In genomic region chr2:6569040-6569542, GRCm38 (mm10) we compare ENCODE assay signal across 30 mouse cellular contexts.
A peak's percentile ranks its signal among the peaks of the same experiment; 100 is the strongest.
DNase-seq lines count a peak whose midpoint lies in the region; ATAC-seq lines count a peak whose summit lies in the region.
"Had no signal": no experiment of that assay in that cellular context is flagged by ENCODE, and none has a peak within 500 bp of the region (broad histone marks: within the 10 kb centered on the region; RNA-seq: fewer than 3 reads in every experiment).

No protein-coding gene starts in this region.

- H3K4me1 ChIP-seq in midbrain, embryonic 11.5 days (ENCODE audit: control insufficient read depth, insufficient read depth, low read length) = no peaks in the 10 kb centered on the region
- H3K4me1 ChIP-seq in midbrain, embryonic 10.5 days = peaks cover 5% of the 10 kb centered on the region; the same call in 1 of the 2 replicates
- H3K4me1 ChIP-seq: embryonic facial prominence, embryonic 13.5 days; limb, embryonic 15.5 days; liver, embryonic 13.5 days; lung, embryonic 15.5 days; midbrain, embryonic 15.5 days; neural tube, embryonic 12.5 days had no signal

- H3K27ac ChIP-seq in midbrain, embryonic 11.5 days (ENCODE audit: low read depth, low read length) = no peak overlapping the region
- H3K27ac ChIP-seq in midbrain, embryonic 10.5 days (replicated peaks) = no peak overlapping the region
- H3K27ac ChIP-seq: embryonic facial prominence, embryonic 13.5 days; forebrain, embryonic 13.5 days; heart, adult 2 months; heart, embryonic 13.5 days; hindbrain, embryonic 14.5 days; limb, embryonic 15.5 days; liver, embryonic 13.5 days; lung, embryonic 15.5 days; midbrain, embryonic 15.5 days; neural tube, embryonic 12.5 days had no signal

- H3K9me3 ChIP-seq in midbrain, embryonic 11.5 days (ENCODE audit: control insufficient read depth, low read length) = no peaks in the 10 kb centered on the region
- no peaks in the 10 kb centered on the region for H3K9me3 ChIP-seq in midbrain, embryonic 10.5 days (replicated peaks)
- H3K9me3 ChIP-seq: embryonic facial prominence, embryonic 13.5 days; forebrain, embryonic 13.5 days; heart, embryonic 13.5 days; limb, embryonic 15.5 days; liver, embryonic 13.5 days; lung, embryonic 15.5 days; megakaryocyte, embryonic 14.5 days; midbrain, embryonic 15.5 days; neural tube, embryonic 12.5 days had no signal

- no peaks in the 10 kb centered on the region for H3K27me3 ChIP-seq in midbrain, embryonic 11.5 days (ENCODE audit: control insufficient read depth, insufficient read depth, low read length)
- H3K27me3 ChIP-seq in midbrain, embryonic 10.5 days (ENCODE audit: low read depth, poor library complexity, severe bottlenecking) = no peaks in the 10 kb centered on the region
- H3K27me3 ChIP-seq: embryonic facial prominence, embryonic 13.5 days; forebrain, embryonic 13.5 days; heart, embryonic 13.5 days; limb, embryonic 15.5 days; liver, embryonic 13.5 days; lung, embryonic 15.5 days; megakaryocyte, embryonic 14.5 days; midbrain, embryonic 15.5 days; neural tube, embryonic 12.5 days had no signal

- WGBS in midbrain, embryonic 11.5 days = 93% methylated on average over 1 of the region's 1 CpGs
- WGBS in midbrain, embryonic 10.5 days = 93% methylated on average over 1 of the region's 1 CpGs

- no peak overlapping the region for H3K4me3 ChIP-seq in midbrain, embryonic 11.5 days (ENCODE audit: low read depth, low read length)
- H3K4me3 ChIP-seq in midbrain, embryonic 10.5 days = no peak overlapping the region
- H3K4me3 ChIP-seq: embryonic facial prominence, embryonic 13.5 days; erythroblast, embryonic 14.5 days; forebrain, embryonic 13.5 days; heart, adult 2 months; heart, embryonic 13.5 days; limb, embryonic 15.5 days; liver, embryonic 13.5 days; lung, embryonic 15.5 days; megakaryocyte, embryonic 14.5 days; midbrain, embryonic 15.5 days; myocyte; neural tube, embryonic 12.5 days had no signal

- peak; percentile 21; the same call in 1 of the 2 replicates for ATAC-seq in frontal cortex, adult (ENCODE audit: low TSS enrichment)
- ATAC-seq in midbrain, embryonic 11.5 days (ENCODE audit: low FRiP score) = no peak
- ATAC-seq in megakaryocyte-erythroid progenitor cell, adult 5-6 weeks (replicated peaks; ENCODE audit: low FRiP score, low TSS enrichment, poor library complexity, severe bottlenecking) = peak; percentile 42
- ATAC-seq: forebrain, embryonic 13.5 days; midbrain, embryonic 15.5 days had no signal

- no peak for DNase-seq in frontal cortex, postnatal 25 days (ENCODE audit: low spot score in 2 of 2)
- DNase-seq in midbrain, embryonic 11.5 days (ENCODE audit: low spot score, missing footprints) = peak; percentile 4
- DNase-seq in midbrain, embryonic 10.5 days (ENCODE audit: low spot score) = no peak
- peak; percentile 77 for DNase-seq in Muller cell, postnatal 12 days (ENCODE audit: inconsistent ontology term)
- DNase-seq in cerebellum, postnatal 10 days = no peak
- DNase-seq: adrenal gland, postnatal 14 days; B cell, adult 2 months; cerebellum, adult 11-12 months; cerebellum, postnatal 14 days; heart, adult 2 months; heart, postnatal 10 days; kidney, adult 11 months; kidney, postnatal 25 days; liver, embryonic 13.5 days; lung, postnatal 36 days; thymus, adult 2 months; thymus, postnatal 36 days had no signal

- no peak overlapping the region for H3K4me2 ChIP-seq in midbrain, embryonic 11.5 days
- H3K4me2 ChIP-seq: embryonic facial prominence, embryonic 13.5 days; forebrain, embryonic 13.5 days; heart, embryonic 13.5 days; hindbrain, embryonic 14.5 days; limb, embryonic 15.5 days; liver, embryonic 13.5 days; lung, embryonic 15.5 days; midbrain, embryonic 15.5 days; neural tube, embryonic 12.5 days had no signal

- no peak overlapping the region for H3K9ac ChIP-seq in midbrain, embryonic 11.5 days (ENCODE audit: low read length)
- H3K9ac ChIP-seq: embryonic facial prominence, embryonic 13.5 days; forebrain, embryonic 13.5 days; heart, embryonic 13.5 days; hindbrain, embryonic 14.5 days; limb, embryonic 15.5 days; liver, embryonic 13.5 days; lung, embryonic 15.5 days; midbrain, embryonic 15.5 days; neural tube, embryonic 12.5 days had no signal

- no peaks in the 10 kb centered on the region for H3K36me3 ChIP-seq in midbrain, embryonic 11.5 days (ENCODE audit: control insufficient read depth, insufficient read depth, low read length)
- H3K36me3 ChIP-seq in midbrain, embryonic 10.5 days = no peaks in the 10 kb centered on the region
- H3K36me3 ChIP-seq: embryonic facial prominence, embryonic 13.5 days; heart, embryonic 13.5 days; limb, embryonic 15.5 days; liver, embryonic 13.5 days; lung, embryonic 15.5 days; midbrain, embryonic 15.5 days; neural tube, embryonic 12.5 days had no signal

Comparison
In these comparisons a context has a peak if more than half of its experiments do, and no peak if none do; other contexts are left out.
1. DNase-seq: peak in midbrain, embryonic 11.5 days (single experiment) and Muller cell, postnatal 12 days (single experiment); none in frontal cortex, postnatal 25 days (0 of 2), midbrain, embryonic 10.5 days (single experiment) and cerebellum, postnatal 10 days (0 of 2).